Mouse (Mus musculus): Measurements from ENCODE around the gene Stk32b.

DNA sequence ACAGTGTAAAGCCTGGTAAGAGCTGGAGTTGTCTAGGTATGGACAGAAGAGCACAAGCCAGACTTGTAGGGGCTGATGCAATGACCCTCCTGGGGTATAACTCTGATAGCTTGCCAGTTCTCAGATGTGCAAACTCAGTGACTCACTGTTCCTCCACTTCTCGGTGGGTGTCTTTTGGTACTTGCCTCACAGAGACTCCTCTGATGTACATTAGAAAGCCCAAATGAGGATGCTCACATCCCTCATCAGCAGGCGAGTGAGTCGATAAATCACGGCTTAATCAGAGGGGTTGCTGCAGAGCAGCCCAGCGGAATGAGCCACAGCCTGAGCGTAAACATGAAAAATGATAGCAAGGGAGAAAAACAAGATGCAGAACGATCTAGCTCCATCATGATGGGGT, 46.2 kb downstream of the Stk32b start:
- TF ChIP-seq POLR2A (IDR thresholded peaks at IDR 0.05; ENCODE audit: borderline replicate concordance, insufficient read depth, low read length) (no peak), CTCF (IDR thresholded peaks at IDR 0.05; ENCODE audit: borderline replicate concordance, insufficient read depth, low read depth, low read length) (no peak)
